Mouse (Mus musculus): Measurements from ENCODE around the gene Nup107.

DNA sequence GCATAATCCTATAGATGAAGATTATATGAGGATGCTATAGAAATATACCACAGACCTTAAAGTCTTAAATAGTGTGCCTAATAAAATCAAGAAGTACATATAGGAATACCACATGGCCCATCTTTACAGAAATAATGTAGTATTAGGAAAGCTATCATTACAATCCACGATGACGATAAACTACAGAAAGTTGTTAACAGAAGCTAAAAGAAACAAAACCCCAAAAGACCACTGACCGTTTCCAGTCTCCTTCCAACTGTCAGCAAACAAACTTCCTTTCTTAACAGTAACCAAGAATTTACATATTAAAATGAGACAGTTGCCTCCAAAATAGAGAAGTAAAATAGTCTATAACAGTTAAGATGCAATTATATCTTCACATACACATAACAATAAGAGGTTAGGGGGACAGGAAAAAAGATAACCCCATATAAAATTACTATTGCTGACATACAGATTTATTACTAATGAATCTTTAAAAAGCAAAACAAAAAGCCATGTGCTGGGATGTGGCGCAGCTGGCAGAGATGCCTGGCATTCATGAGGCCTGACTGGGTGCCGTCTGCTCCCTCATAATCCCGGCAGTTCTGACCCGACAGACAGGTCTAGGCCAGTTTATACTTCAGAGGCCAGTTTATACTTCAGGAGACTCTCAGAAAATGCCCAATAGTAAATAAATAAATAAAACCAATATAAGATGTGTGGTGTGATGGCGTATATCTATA is 12.8 kb downstream of the Nup107 start:
- TF ChIP-seq POLR2A (IDR thresholded peaks at IDR 0.05; ENCODE audit: borderline replicate concordance, extremely low read depth, low read depth, low read length) (no peak), CTCF (IDR thresholded peaks at IDR 0.05; ENCODE audit: insufficient read depth, low read length) (no peak)

Measured in lung, adult 2 months (tissue).